Mouse (Mus musculus) myocyte (in vitro differentiated cells): Measurements from ENCODE around the gene Cby1.

Source experiments
- MAX ChIP-seq: IDR thresholded peaks from one replicate; pipeline ENCODE4 v1.6.1; 2011; ENCODE audit warnings: low read depth, mild to moderate bottlenecking, control low read depth
- MYOD1 ChIP-seq, 3 experiments: IDR thresholded peaks; one replicate each; pipeline ENCODE4 v1.6.1; 2011; ENCODE audit warnings: control low read depth in 2 of 3, low read depth in 2 of 3, mild to moderate bottlenecking in 2 of 3, moderate library complexity in 1 of 3; ENCODE audit not compliant: insufficient read length in 2 of 3, control insufficient read depth in 1 of 3
- MYOG ChIP-seq, 3 experiments: IDR thresholded peaks; one replicate each; pipeline ENCODE4 v1.6.1; 2011; ENCODE audit warnings: control low read depth in 2 of 3, low read depth in 2 of 3, mild to moderate bottlenecking in 2 of 3; ENCODE audit not compliant: insufficient read length in 2 of 3, control insufficient read depth in 1 of 3, insufficient read depth in 1 of 3
- POLR2A ChIP-seq: IDR thresholded peaks from one replicate; pipeline ENCODE4 v1.6.1; 2011; ENCODE audit warnings: low read depth, mild to moderate bottlenecking, control low read depth, moderate library complexity; ENCODE audit not compliant: insufficient read length
- POLR2AphosphoS2 ChIP-seq: IDR thresholded peaks from one replicate; pipeline ENCODE4 v1.6.1; 2011; ENCODE audit warnings: low read depth, control low read depth; ENCODE audit not compliant: insufficient read length
- REST ChIP-seq: IDR thresholded peaks from one replicate; pipeline ENCODE4 v1.6.1; 2011; ENCODE audit warnings: mild to moderate bottlenecking, control low read depth, moderate library complexity; ENCODE audit not compliant: insufficient read depth, insufficient read length
- TCF3 ChIP-seq: IDR thresholded peaks from one replicate; pipeline ENCODE4 v1.6.1; 2011; ENCODE audit warnings: low read depth, control low read depth; ENCODE audit not compliant: insufficient read length
- USF1 ChIP-seq: IDR thresholded peaks from one replicate; pipeline ENCODE4 v1.6.1; 2011; ENCODE audit warnings: low read depth, mild to moderate bottlenecking, control low read depth, moderate library complexity

DNA sequence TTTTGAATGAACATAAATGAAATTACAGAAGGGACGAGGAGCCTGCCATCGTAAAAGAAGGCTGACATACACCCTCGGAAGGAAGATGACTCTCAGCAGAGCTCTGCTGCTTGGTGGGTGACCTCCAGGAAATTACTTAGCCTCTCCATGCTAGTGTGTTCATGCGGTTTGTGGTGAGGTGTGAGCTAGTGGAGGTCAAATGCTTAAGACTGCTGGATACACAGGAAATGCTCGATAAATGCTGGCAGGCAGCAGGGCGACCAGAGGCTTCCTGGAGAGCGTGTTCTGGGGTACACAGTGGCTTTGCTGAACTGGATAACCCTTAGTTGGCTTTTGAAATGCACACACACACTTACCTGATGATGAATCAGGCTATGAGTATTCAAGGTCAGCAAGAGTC lies 40.5 kb upstream of the Cby1 start:
- TF ChIP-seq POLR2AphosphoS2 (no peak), POLR2A (no peak), MAX (no peak), MYOD1 (IDR thresholded peaks at IDR 0.05; ENCODE audit: control insufficient read depth in 1 of 3, insufficient read length in 2 of 3, low read depth in 2 of 3) (no peak), USF1 (no peak), TCF3 (no peak), MYOG (IDR thresholded peaks at IDR 0.05; ENCODE audit: control insufficient read depth in 1 of 3, insufficient read depth in 1 of 3, insufficient read length in 2 of 3, low read depth in 2 of 3) (no peak), REST (no peak)
